Mouse (Mus musculus) gastrocnemius, adult 8-10 months (tissue): ENCODE measurements around the gene 4930486L24Rik. TPM values are rescaled to one million over a fixed set of nuclear protein-coding genes. Genes with fewer than 3 reads are reported as not detected.

Source experiments
- total RNA-seq, 4 experiments: library from RNA; stranded (reverse); gene quantifications; 2 replicates each; pipeline ENCODE4 v1.2.4; 2022

4930486L24Rik gene
- total RNA-seq, 4 experiments from 2014 or later, result 0.36 to 0.72 (median 0.56) TPM; not detected in 1

Other genes starting within 250 kb of the 4930486L24Rik start
- not detected for gene BC051665, start 78.1 kb downstream of the 4930486L24Rik start, total RNA-seq
- gene Ctsll3, start 61.6 kb downstream of the 4930486L24Rik start, total RNA-seq, result not detected
- under 1 TPM in 1 of 4 experiments, not detected in 3; 0.80 TPM for gene Gm49392, start 32.4 kb upstream of the 4930486L24Rik start, total RNA-seq
- gene Ctla2b, start 33.0 kb upstream of the 4930486L24Rik start, total RNA-seq, result 1 to 10 TPM; 1.0 to 2.0 (median 1.3) TPM
- gene Tpbpb, start 40.4 kb upstream of the 4930486L24Rik start, total RNA-seq, result not detected
- gene Gm49393, start 71.1 kb upstream of the 4930486L24Rik start, total RNA-seq, result under 1 TPM in 1 of 4 experiments, not detected in 3; 0.61 TPM
- gene Gm49391, start 72.1 kb upstream of the 4930486L24Rik start, total RNA-seq, result 1 to 10 TPM in 1 of 4 experiments, under 1 TPM in 3; 0.48 to 2.7 (median 0.55) TPM
- 10 to 100 TPM; 10.6 to 33.5 (median 15.2) TPM for gene Ctla2a, start 72.2 kb upstream of the 4930486L24Rik start, total RNA-seq
- not detected for gene Tpbpa, start 77.5 kb upstream of the 4930486L24Rik start, total RNA-seq
- not detected for gene Ctsj, start 141.5 kb upstream of the 4930486L24Rik start, total RNA-seq
- gene Ctsq, start 176.2 kb upstream of the 4930486L24Rik start, total RNA-seq, result not detected